8 mouse cellular contexts compared by ENCODE assay signal in the genomic region with DNA sequence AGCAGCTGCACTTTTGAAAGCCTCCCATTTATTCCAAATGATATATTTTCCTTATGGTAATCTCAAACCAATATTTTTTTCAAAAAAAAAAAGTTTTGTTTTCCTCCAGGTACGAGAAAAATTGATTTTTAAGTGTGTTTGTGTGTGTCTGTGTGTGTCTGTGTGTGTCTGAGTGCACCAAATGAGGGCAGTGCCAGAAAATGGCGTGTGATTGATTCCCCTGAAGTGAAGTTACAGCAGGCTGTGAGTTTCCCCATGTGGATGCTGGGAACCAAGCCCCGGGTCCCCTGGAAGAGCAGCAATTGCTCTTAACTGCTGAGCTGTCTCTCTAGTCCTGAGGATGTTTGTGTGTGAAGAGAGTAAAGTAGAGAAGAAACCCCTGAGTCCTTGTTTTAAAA. TPM values are rescaled to one million over a fixed set of nuclear protein-coding genes. Genes with fewer than 3 reads are reported as not detected.
DNase-seq lines count a peak whose midpoint lies in the region; ATAC-seq and TF ChIP-seq lines count a peak whose summit lies in the region.

No protein-coding gene starts in this region.

- peak overlapping the region; percentile 82 for H3K4me3 ChIP-seq in kidney, embryonic 15.5 days (replicated peaks)
- H3K4me3 ChIP-seq in brown adipose tissue, adult 24 weeks (ENCODE audit: insufficient read depth, low read depth, low read length), result peak overlapping the region; percentile 71
- peak overlapping the region; percentile 55 for H3K4me3 ChIP-seq in hindbrain, embryonic 16.5 days (ENCODE audit: low read length)
- H3K4me3 ChIP-seq in myocyte, result peak overlapping the region; percentile 56

- WGBS in kidney, embryonic 15.5 days, result 12% methylated on average over 3 of the region's 3 CpGs
- WGBS in hindbrain, embryonic 16.5 days, result 7% methylated on average over 3 of the region's 3 CpGs

- no peak for DNase-seq in kidney, postnatal 14 days
- DNase-seq in ovary, postnatal 10 days (ENCODE audit: low spot score), result no peak
- DNase-seq in adrenal gland, postnatal 10 days, result no peak
- no peak for DNase-seq in gastrocnemius, postnatal 25 days

- TF ChIP-seq POLR2A in myocyte (IDR thresholded peaks at IDR 0.05; ENCODE audit: insufficient read length, low read depth), result no peak

- H3K27ac ChIP-seq in kidney, embryonic 15.5 days, result peak overlapping the region; percentile 95
- no peak overlapping the region for H3K27ac ChIP-seq in brown adipose tissue, adult 24 weeks (replicated peaks; ENCODE audit: low read depth, low read length)
- peak overlapping the region; percentile 86 for H3K27ac ChIP-seq in hindbrain, embryonic 16.5 days (ENCODE audit: low read depth, low read length)

- ATAC-seq in kidney, embryonic 15.5 days (replicated peaks; ENCODE audit: low FRiP score), result no peak
- no peak for ATAC-seq in hindbrain, embryonic 16.5 days

- H3K36me3 ChIP-seq in kidney, embryonic 15.5 days, result peaks cover 2% of the 10 kb centered on the region; the same call in 1 of the 2 replicates
- H3K36me3 ChIP-seq in hindbrain, embryonic 16.5 days (ENCODE audit: control insufficient read depth, insufficient read depth, low read length), result no peaks in the 10 kb centered on the region
- no peaks in the 10 kb centered on the region for H3K36me3 ChIP-seq in myocyte (ENCODE audit: control insufficient read depth, insufficient read depth)

- peak overlapping the region; percentile 74 for H3K4me2 ChIP-seq in kidney, embryonic 15.5 days
- peak overlapping the region; percentile 73 for H3K4me2 ChIP-seq in hindbrain, embryonic 16.5 days (ENCODE audit: low read length)
- H3K4me2 ChIP-seq in myocyte (ENCODE audit: low read depth), result peak overlapping the region; percentile 97

- no peaks in the 10 kb centered on the region for H3K9me3 ChIP-seq in kidney, embryonic 15.5 days (replicated peaks)
- no peaks in the 10 kb centered on the region for H3K9me3 ChIP-seq in hindbrain, embryonic 16.5 days (ENCODE audit: control insufficient read depth, low read length)

- H3K79me2 ChIP-seq in myocyte (ENCODE audit: control insufficient read depth, insufficient read depth), result peaks cover 10% of the 10 kb centered on the region

- H3K27me3 ChIP-seq in kidney, embryonic 15.5 days, result no peaks in the 10 kb centered on the region
- no peaks in the 10 kb centered on the region for H3K27me3 ChIP-seq in hindbrain, embryonic 16.5 days (replicated peaks; ENCODE audit: control insufficient read depth, insufficient read depth, low read length)
- no peaks in the 10 kb centered on the region for H3K27me3 ChIP-seq in myocyte (ENCODE audit: control insufficient read depth, insufficient read depth, insufficient read length)

- peak overlapping the region; percentile 10 for H3ac ChIP-seq in myocyte (ENCODE audit: control insufficient read depth, insufficient read length)

- H3K4me1 ChIP-seq in kidney, embryonic 15.5 days, result peaks cover 23% of the 10 kb centered on the region
- no peaks in the 10 kb centered on the region for H3K4me1 ChIP-seq in brown adipose tissue, adult 24 weeks (ENCODE audit: control insufficient read depth, insufficient read depth, insufficient read length, low read length)
- peaks cover 15% of the 10 kb centered on the region for H3K4me1 ChIP-seq in hindbrain, embryonic 16.5 days (ENCODE audit: control insufficient read depth, insufficient read depth, low read depth, low read length)

- H3K9ac ChIP-seq in kidney, embryonic 15.5 days, result peak overlapping the region; percentile 84
- peak overlapping the region; percentile 77 for H3K9ac ChIP-seq in hindbrain, embryonic 16.5 days (ENCODE audit: low read depth, low read length)

TF ChIP-seq in myocyte, 11 proteins besides CTCF, POLR2A, EP300 and RAD21:
- TF ChIP-seq SRF (IDR thresholded peaks at IDR 0.05; ENCODE audit: control insufficient read depth, insufficient read length, low read depth), result no peak
- no peak for TF ChIP-seq CEBPB (IDR thresholded peaks at IDR 0.05; ENCODE audit: insufficient read depth, poor library complexity, severe bottlenecking)
TF ChIP-seq in myocyte: peak in this region for 0.

RNA-seq across cellular contexts. Expression of gene A430033K04Rik, which starts 0.8 kb away (rescaled TPM):
- 12.5 and 13.7 TPM in 2 replicates for polyA plus RNA-seq in kidney, embryonic 15.5 days (2015; fragmentation: Nextera tagmentation; extraction: Ambion mirVana)
- polyA plus RNA-seq in brown adipose tissue, adult 24 weeks (2012; ENCODE audit: insufficient read depth, insufficient read length, missing spikeins), result 1.2 and 2.9 TPM in 2 replicates
- polyA plus RNA-seq in hindbrain, embryonic 16.5 days (2015; fragmentation: Nextera tagmentation; extraction: Ambion mirVana), result 19.2 and 20.6 TPM in 2 replicates
- 1.3 TPM for polyA plus RNA-seq in myocyte (2012; fragmentation: generic; extraction: Trizol)
- 1 to 10 TPM; 5.2 to 7.8 TPM for total RNA-seq in adrenal gland, postnatal 10 days (2021)
- 1 to 10 TPM; 2.5 to 2.6 TPM for total RNA-seq in gastrocnemius, postnatal 25 days (2021)

RNA-seq across cellular contexts. Expression of gene Zfp68, which starts 3.9 kb away (rescaled TPM):
- 61.5 and 61.6 TPM in 2 replicates for polyA plus RNA-seq in kidney, embryonic 15.5 days (2015; fragmentation: Nextera tagmentation; extraction: Ambion mirVana)
- polyA plus RNA-seq in brown adipose tissue, adult 24 weeks (2012; ENCODE audit: insufficient read depth, insufficient read length, missing spikeins), result 32.2 and 42.3 TPM in 2 replicates
- 65.2 and 69.4 TPM in 2 replicates for polyA plus RNA-seq in hindbrain, embryonic 16.5 days (2015; fragmentation: Nextera tagmentation; extraction: Ambion mirVana)
- 5.7 TPM for polyA plus RNA-seq in myocyte (2012; fragmentation: generic; extraction: Trizol)
- 10 to 100 TPM; 22.3 to 23.7 TPM for total RNA-seq in adrenal gland, postnatal 10 days (2021)
- 10 to 100 TPM; 10.7 to 11.5 TPM for total RNA-seq in gastrocnemius, postnatal 25 days (2021)

RNA-seq across cellular contexts. Expression of gene 1700123K08Rik, which starts 59.0 kb away (rescaled TPM):
- polyA plus RNA-seq in kidney, embryonic 15.5 days (2015; fragmentation: Nextera tagmentation; extraction: Ambion mirVana), result not detected in 2 replicates
- not detected in 2 replicates for polyA plus RNA-seq in brown adipose tissue, adult 24 weeks (2012; ENCODE audit: insufficient read depth, insufficient read length, missing spikeins)
- not detected in 2 replicates for polyA plus RNA-seq in hindbrain, embryonic 16.5 days (2015; fragmentation: Nextera tagmentation; extraction: Ambion mirVana)
- not detected for polyA plus RNA-seq in myocyte (2012; fragmentation: generic; extraction: Trizol)
- not detected for total RNA-seq in adrenal gland, postnatal 10 days (2021)
- total RNA-seq in gastrocnemius, postnatal 25 days (2021), result not detected
